Mouse (Mus musculus): ENCODE measurements around the gene Dhx36. TPM values are rescaled to one million over a fixed set of nuclear protein-coding genes. Genes with fewer than 3 reads are reported as not detected.

The Dhx36 gene
- total RNA-seq (2021) = 10 to 100 TPM; 11.1 to 15.3 TPM
- long read RNA-seq, experiment 1, full-length matches to known transcripts = 7 of 11 reads
- long read RNA-seq, experiment 1, partial matches to known transcripts = 1 of 11 reads
- long read RNA-seq, experiment 1, other reads (novel, unspliced or antisense) = 3 of 11 reads
- long read RNA-seq, experiment 2, full-length matches to known transcripts = 9 of 19 reads
- long read RNA-seq, experiment 2, partial matches to known transcripts = 3 of 19 reads
- long read RNA-seq, experiment 2, other reads (novel, unspliced or antisense) = 7 of 19 reads

DNA sequence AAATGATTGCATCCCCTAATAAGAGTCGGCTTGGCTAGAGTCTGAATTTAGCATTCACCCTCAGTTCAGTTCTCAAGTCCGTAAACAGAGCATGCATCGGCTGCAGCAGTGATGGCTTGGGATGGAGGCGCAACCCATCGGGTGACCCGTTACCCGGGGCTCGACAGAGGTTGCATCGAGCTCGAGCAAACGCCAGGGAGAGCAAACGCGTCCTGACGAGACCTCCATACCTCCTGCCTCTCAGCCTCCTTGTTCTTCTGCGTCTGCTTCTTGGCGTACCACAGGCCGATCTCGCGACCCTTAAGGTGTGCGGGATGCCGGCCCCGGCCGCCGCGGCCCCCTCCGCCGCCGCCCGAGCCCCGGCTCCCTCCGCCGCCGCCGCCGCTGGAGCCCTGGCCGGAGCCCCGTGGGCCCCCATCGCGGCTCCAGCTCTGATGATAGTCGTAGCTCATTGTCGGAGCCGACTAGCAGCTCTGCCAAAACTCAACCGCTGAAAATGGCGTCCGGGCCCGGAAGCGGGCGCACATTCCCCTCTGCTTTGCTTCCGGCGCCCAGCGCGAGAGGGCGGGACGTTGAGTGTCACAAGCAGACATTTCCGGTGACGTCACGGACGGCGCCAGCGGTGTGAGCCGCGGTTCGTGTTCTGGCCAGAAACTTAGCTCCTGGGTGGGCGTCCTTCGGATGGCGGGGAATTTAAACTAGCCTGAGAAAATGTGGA, at the start of gene Dhx36:
Gene Dhx36 (minus strand): TSS at position 517 of the 718 bp plus-strand sequence.
- intact Hi-C loops (cut with DNase I) = no loop called here

DNA sequence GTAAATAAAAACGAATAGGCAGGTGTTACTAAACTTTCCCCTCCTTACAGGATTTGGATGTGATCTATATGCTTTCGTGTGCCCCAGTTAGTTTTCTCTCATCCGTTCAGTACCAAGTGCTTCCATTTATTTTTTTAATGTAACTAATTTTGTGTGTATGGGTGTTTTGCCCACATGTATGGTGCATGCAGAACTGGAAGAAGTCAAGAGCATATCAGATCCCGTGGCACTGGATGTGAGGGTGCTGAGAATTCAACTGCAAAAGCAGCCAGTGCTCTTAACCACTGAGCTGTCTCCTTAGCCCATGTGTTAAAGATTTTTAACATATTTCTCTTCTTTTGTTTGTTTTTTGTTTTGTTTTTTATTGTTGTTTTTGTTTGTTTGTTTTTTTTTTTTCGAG, 20.8 kb upstream of the Dhx36 start:
- intact Hi-C loops (cut with DNase I) = no loop called here
- no peak for DNase-seq

More for the DNA sequence above, at the start of gene Dhx36:
- DNase-seq = peak; percentile 90 to 93

DNA sequence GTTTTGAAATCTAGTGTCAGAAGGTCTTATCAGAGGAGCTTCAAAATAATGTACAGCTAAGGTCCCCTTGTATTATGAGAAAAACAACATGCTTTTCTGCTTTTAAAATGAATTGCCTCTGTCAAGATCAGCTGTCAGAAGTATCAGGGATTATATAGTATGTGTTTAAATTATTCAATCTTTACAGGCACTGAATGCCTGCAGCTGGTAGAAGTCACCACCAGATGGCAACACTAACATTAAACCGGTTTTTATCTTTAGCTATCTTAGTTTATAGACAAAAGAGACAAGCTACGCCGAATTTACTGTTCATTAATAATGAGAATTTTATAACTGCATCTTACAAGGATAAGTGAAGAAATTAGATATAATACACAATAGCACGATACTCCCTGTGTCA, 20.4 kb upstream of the Dhx36 start:
- DNase-seq = no peak
- intact Hi-C loops (cut with DNase I) = no loop called here

DNA sequence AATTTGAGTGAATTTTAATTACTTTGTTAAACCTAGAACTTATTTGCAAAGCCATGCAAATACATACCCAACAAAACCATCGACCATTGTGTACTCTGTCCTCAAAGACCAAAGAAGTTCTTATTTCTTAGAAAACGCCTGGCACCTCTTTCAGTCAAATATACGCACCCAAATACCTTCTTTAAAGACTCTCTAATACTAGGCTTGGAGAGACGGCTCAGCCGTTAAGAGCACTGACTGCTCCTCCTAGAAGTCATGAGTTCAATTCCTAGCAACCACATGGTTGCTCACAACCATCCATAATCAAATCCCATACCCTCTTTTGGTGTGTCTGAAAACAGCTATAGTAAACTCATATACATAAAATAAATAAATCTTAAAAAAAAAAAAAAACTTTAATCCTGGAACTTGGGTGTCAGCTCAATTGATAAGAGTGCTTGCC, 423 bp upstream of the Dhx36 start:
- no peak for DNase-seq
- intact Hi-C loops (cut with DNase I) = no loop called here

DNA sequence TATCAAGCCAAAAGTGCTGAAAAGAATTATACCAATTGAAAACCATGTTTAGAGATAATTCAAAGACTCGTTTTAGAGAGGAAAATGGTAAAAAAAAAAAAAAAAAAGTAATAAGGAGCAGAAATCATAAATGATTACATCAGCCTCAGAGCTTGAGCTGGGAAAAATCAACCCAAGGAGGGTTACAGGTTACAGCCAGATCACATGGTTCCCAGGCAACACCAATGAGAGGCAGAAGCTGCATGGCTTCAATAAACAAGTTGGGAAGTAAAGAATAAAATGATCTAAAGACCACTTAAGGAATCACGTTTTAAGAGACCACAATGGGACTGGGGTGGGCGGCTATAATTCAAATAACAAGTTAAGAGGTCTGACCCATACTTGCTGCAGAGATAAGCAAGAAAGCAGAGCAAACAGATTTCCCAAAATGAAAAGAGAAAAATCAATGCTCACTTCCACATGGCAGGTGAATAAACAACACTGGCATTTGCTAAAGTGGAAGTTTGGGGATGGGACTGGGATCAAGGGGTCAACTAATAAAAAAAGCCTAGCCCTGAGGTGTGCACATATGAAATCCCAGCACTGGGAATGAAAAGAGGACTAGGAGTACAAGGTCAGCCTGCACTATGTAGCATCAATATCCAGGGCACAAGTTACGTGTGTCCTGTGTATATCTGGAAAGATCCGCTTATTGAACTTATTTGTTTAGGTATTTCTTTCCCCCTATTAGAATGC, 1.5 kb downstream of the Dhx36 start:
- DNase-seq = no peak
- intact Hi-C loops (cut with DNase I) = no loop called here

DNA sequence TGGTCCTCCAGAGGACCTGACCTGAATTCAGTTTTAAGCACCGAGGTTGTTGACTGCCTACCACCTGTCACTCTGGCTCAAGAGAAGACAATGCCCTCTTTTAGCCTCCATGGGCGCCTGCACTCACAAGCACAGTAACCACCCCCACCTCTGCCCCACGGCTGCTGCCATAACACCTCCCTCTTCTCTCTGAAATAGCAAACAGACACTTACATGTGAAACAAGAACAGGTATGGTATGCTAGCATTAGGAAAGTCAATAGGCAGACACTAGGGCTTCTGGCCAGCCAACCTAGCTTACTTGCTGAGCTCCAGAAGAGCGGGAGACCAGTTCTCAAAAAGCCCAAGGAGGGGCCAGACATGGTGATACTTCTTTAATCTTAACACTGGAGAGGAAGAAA, 7.5 kb downstream of the Dhx36 start:
- intact Hi-C loops (cut with DNase I) = no loop called here
- DNase-seq = no peak

DNA sequence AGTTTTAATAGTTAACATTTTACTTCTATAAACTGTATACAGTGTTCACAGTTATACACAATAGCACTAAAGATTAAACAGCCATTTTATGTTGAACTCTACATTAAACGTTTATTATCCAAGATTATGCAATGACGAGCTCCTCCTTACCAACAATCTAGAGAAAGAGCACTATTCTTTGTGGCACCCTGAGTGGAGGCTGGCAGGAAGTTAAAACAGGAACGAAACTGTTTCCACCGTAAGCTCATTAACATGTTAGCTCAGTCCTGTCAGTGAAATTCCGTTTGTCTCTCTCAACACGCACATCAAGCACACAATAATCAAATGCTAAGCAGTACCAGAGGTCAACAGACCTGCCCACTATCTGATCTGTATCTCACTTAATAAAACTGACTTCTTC, 14.2 kb downstream of the Dhx36 start:
- DNase-seq = no peak
- intact Hi-C loops (cut with DNase I) = no loop called here

DNA sequence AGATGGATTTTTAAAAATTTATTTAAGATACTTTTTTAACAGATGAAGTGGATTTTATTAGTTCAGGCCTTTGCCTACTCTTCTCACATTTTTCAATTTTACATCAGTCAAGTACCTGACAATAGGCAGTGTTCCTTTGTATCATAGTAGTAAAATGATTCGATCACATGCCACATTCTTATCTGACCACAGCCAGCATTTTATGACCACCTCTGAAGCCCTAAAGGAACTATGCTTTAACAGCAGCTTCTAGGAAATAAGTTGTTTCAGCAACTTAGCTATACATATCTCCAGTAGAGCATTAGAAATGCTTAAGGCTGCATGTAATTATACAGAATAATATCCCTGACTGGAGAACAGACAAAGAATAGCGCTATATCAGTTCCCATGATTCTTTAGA, 22.5 kb downstream of the Dhx36 start:
- no peak for DNase-seq
- intact Hi-C loops (cut with DNase I) = no loop called here

DNA sequence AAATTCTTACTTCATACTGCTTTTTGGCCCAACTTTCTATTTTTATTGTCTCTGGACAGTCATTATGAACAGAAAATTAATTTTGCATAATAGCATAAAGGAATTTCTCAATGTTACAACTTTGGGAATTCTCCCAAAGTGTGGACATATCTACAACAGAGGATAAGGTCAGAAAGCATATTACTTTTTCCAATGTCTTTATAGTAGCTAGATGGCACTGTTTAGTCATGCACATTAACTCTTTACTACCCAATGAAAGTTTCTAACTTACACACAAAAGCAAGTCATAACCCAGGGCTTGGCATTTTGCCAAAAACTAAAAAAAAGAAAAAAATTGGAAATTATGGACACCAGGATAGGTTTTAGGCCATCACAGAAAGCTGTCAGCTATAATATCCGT, 36.6 kb downstream of the Dhx36 start:
- DNase-seq = no peak
- intact Hi-C loops (cut with DNase I) = no loop called here

DNA sequence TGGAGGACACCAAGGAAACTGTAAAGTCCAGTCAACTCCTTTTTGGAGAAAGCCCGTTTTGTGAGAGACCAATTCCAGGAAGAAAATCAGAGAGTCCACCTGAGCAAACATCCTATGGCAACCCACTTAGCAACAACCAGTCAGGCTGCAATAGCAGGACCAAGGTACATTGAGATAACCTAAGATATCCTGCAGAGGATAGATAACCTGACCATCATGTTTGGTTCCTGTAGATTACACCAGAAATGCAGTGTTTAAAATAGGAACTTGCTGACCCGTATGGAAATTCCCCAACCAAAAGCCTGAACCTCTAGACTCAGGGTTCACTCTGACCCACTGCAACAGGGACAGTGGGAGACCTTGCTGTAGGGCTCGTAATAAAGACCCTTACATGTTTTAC, 42.5 kb downstream of the Dhx36 start:
- no peak for DNase-seq
- intact Hi-C loops (cut with DNase I) = no loop called here

DNA sequence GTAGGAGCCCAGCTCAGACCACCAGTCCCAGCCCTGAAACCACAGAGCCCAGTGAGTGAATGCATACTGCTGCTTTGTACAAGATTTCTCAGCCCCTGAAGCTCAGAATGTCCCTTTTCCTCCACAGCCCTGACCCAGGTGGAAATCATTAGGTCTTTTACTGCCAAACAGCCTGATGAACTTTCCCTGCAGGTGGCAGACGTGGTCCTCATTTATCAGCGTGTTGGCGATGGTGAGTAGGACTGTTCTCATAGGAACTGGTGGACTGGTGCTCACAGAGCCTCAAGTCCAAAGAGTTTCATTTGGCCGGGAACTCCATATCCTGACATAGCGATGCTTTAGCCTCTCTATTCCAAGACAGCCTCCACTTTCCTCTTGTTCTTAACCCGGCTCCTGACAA, 47.3 kb downstream of the Dhx36 start:
- intact Hi-C loops (cut with DNase I) = loop anchor here (5.0 kb wide), 1 partner anchor 242 kb away; no protein-coding TSS in a partner anchor
- DNase-seq = no peak

DNA sequence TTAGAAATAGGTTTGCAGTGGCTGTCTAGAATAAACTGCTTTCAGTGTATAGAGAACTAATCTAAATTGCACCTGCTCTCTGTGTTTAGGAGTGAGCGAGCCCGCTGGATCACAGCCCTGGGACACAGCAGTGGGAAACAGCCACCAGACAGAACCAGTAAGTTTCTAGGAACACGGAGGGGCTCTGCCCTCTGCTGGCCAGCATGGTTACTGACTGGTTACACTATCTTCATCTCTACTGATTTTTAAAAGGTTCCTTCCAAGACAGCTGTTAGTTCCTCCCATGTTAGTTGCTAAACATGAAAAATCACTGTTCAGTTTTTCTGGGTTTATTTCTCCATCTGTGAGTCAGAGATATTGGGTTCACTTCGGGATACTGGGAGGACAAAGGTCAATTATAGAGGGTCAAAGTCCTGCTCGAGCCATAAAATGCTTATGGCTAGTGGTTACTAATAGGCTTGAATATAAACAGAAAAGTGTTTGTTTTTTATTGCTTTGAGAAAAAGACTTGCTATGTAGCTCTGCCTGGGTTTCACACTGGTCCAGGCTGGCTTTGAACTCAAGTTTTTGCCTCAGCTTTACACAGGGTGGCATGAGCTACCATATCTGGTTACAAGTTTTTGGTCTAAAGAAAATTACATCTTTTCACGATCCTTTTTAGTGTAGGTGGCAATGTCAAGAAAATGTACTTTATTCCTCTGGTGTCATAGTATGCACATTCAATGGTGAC, 48.4 kb downstream of the Dhx36 start:
- DNase-seq = peak; percentile 32 to 51
- intact Hi-C loops (cut with DNase I) = loop anchor here (5.0 kb wide), 1 partner anchor 241 kb away; no protein-coding TSS in a partner anchor

DNA sequence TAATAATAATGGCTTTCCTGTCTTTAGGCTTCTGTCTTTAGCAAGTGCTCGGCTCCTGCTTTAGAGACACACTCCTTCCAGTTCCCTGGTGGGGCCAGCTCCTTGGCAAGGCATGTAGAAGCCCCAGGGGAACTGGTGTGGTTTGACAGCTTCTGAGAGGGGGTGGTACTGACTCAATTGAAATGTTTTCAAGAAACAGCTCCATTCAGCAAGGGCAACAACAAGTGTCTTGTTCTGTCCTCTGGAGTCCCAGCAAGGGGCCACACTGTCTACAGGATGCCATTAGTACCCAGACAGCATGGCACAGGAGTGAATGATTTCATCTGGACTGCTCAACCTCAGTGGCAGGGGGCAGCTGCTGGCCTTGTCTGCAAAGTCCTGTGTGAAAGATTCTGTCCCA, 51.0 kb downstream of the Dhx36 start:
- intact Hi-C loops (cut with DNase I) = loop anchor here (5.0 kb wide), 1 partner anchor 239 kb away; no protein-coding TSS in a partner anchor
- no peak for DNase-seq

DNA sequence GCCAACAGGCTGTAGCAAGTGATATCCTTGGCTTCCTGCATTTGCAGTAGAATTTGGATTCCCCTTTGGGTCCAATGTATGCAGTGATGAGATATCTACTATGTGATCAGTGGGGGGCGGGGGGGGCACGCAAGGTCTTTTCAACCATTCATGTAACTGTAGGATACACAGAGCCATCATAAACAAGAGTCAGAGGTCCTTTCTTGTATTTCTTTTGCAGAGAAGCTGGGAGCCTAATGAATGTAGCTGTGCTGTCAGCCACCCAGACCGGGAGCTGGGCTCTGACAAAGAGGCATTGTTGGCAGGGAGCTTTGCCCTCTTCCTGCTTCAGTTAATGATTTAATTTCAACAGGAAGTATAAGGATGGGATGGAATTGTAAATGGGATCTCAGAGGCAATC, 52.7 kb downstream of the Dhx36 start:
- no peak for DNase-seq
- intact Hi-C loops (cut with DNase I) = no loop called here

DNA sequence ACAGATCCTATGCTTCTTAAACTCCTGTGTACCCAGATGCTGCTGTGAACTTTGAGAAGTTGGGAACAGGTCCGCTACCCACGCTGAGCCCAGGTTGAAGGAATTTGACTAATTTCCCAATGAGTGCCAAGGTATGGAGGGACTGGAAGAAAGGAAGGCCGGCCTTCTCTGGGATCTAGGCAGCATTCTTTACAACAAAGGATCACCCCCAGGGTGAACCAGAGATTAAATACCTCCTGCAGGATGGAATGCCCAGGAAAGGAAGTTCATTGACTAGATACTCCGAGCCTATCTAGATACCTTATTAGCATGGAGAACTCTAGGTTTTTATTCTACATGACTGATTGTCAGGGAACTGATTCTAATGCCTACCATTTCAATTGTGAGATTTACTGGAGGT, 53.8 kb downstream of the Dhx36 start:
- intact Hi-C loops (cut with DNase I) = no loop called here
- no peak for DNase-seq

DNA sequence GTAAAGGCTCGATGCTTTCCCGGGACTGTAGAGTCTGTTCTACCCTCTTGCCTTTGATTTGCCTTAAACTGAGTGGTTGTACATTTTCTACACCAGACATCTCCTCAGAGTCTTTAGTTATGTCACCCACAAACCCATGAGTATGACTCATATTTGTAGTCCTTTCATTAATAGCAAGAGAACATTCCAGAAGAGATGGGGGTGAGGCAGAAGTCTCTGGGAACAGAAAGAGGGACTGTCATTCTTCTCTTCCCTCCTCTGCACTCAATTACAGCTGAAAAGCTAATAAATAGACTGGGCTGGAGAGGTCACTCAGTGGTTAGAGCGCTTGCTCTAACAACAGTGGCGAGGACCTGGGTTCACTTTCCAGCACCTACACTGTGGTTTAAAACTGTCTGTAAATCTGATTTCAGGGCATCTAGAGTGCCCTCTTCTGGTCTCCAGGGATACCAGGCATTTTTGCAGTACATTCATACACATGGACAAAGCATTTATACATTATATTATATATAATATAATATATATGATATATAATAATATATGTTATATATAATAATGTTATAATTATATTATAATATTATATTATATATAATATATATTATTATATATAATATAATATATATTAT, 56.8 kb downstream of the Dhx36 start:
- no peak for DNase-seq
- intact Hi-C loops (cut with DNase I) = no loop called here

DNA sequence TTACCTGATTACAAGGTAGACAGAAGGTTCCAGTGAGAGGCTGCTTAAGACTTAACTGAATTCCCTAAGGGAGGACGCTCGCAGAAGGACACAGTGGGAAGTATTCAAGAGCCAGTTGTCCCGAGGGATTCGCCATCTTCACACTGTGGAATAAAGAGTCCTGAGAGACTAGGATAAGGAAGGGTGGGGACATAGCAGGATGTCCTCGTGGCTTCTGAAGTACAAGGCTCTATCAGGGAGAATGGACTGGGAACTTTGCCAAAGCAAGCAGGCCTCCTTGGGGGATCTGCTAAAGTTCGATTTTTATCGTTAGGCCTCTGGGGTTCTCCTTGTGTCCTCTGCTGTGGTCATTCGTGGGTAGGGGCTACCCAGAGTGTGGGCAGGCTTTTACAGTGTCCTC, 59.7 kb downstream of the Dhx36 start:
- intact Hi-C loops (cut with DNase I) = no loop called here

DNA sequence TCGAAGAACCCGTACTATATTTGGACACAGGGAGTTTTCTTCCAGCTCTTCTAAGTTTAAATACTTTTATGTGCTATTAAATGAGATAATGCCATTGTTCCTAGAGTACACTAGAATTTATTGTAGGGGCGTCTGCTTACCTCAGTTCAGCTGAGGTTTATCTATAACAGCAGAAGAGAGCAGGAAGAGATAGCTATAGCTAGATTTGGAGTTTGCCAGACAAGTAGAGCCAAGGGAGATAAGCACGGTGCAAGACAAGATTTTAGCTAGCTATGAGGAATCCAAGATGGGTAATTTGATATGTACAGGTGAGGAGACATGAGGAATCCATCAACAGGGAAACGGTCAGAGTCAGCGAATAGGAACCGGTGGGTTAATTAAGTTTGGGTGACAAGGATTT, 60.5 kb downstream of the Dhx36 start:
- intact Hi-C loops (cut with DNase I) = no loop called here
- no peak for DNase-seq

More for the DNA sequence above, 59.7 kb downstream of the Dhx36 start:
- no peak for DNase-seq

DNA sequence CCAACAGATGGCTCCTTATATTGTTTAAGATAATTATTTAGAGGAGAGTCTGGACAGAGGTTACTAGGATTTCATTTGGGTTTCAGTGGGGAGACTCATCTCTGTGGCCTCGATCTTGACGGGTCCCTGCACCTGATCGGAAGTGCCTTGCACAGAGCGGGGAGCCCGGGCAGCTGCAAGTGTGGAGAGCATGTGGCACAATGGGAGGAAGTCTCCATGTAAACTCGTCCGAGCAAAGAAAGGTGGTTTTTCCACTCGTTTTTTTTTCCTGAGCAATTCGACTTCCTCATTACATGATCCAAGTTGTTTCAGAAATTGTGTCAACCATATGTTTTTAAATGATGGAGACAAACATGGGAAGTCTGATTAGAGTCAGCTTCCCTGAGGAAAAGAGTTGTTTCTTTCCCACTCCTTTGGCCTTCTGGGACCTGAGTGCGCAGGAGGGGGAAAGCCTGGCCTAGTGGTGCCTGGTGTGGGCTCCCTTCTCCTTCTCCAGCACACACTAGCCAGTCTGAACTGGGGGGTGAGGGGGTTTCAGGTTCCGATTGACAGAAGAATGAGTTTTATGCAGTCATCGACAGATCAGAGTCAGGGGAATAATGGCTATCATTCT, 63.1 kb downstream of the Dhx36 start:
- intact Hi-C loops (cut with DNase I) = no loop called here
- DNase-seq = no peak

DNA sequence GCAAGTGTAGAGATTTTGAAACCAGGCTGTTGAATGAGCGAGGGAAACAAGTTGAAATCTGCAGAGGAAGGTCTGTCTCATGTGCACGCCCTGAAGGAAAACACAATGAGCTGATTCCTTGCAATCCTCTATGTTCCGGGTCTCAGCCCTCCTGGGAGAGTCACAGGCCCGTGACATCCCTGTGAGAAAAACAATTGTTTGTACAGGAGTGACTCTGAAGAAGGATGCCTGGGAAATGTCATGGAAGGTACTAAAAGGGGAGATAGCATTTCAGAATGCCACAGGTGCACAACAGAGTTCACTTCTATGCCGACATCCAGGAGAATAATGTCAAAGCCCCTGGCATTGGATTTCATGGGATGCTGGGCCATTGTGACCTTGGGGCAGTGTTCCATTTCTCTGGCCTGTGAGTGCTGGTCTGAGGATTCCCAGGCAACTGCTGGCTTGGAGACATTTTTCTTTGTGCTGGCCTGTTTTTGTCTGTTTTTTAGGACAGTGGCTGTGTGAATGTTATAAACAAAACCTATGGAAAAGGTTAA, 66.3 kb downstream of the Dhx36 start:
- intact Hi-C loops (cut with DNase I) = no loop called here
- no peak for DNase-seq
